Mouse (Mus musculus) G1E (cell line): ENCODE measurements around the gene Iqcf1. TPM values are rescaled to one million over a fixed set of nuclear protein-coding genes. Genes with fewer than 3 reads are reported as not detected.

Experiments used
- ATAC-seq: 2 replicates; pipeline ENCODE4 v1.8.0; 2016; ENCODE audit warnings: mild to moderate bottlenecking; ENCODE audit not compliant: insufficient number of reproducible peaks, poor library complexity, low FRiP score, severe bottlenecking; ENCODE audit errors: extremely low read depth
- DNase-seq: peaks from one replicate; pipeline ENCODE4 v3.0.0; 2012; ENCODE audit warnings: low spot score
- H3K27me3 ChIP-seq: 2 replicates; pipeline ENCODE4 v1.6.1; 2012; ENCODE audit warnings: mild to moderate bottlenecking, low read length, inconsistent platforms; ENCODE audit not compliant: insufficient read depth
- H3K36me3 ChIP-seq: replicated peaks from 2 replicates; pipeline ENCODE3; 2012; ENCODE audit warnings: mild to moderate bottlenecking, inconsistent platforms
- H3K4me1 ChIP-seq: 2 replicates; pipeline ENCODE4 v1.6.1; 2012; ENCODE audit warnings: low read depth, low read length, inconsistent platforms, mixed read lengths; ENCODE audit not compliant: insufficient read depth
- H3K4me3 ChIP-seq: 2 replicates; pipeline ENCODE4 v1.5.1; 2012; ENCODE audit warnings: low read depth, mild to moderate bottlenecking, inconsistent platforms, low read length, moderate library complexity, mixed read lengths
- H3K9me3 ChIP-seq: replicated peaks from 2 replicates; pipeline ENCODE4 v1.6.1; 2012; ENCODE audit warnings: inconsistent platforms
- CTCF ChIP-seq: IDR thresholded peaks from 2 replicates; pipeline ENCODE4 v1.5.1; 2012; ENCODE audit warnings: low read depth, low read length, inconsistent platforms, mixed read lengths
- GATA1 ChIP-seq: IDR thresholded peaks from 2 replicates; pipeline ENCODE4 v1.6.1; 2012; ENCODE audit warnings: borderline replicate concordance, low read length, inconsistent platforms, mixed read lengths
- GATA2 ChIP-seq: IDR thresholded peaks from 2 replicates; pipeline ENCODE4 v1.6.1; 2012; ENCODE audit warnings: low read depth, low read length, inconsistent platforms, borderline replicate concordance
- POLR2AphosphoS5 ChIP-seq: IDR thresholded peaks from 2 replicates; pipeline ENCODE4 v1.6.1; 2012; ENCODE audit warnings: low read depth, low read length, inconsistent platforms; ENCODE audit not compliant: insufficient replicate concordance
- TAL1 ChIP-seq: conservative IDR thresholded peaks from 2 replicates; pipeline ENCODE4 v1.6.1; 2012; ENCODE audit warnings: low read depth, low read length, inconsistent platforms, mixed read lengths
- polyA plus RNA-seq: library from polyadenylated mRNA; stranded (reverse); fragments of >175 nt; gene quantifications from 2 replicates; pipeline ENCODE4 v1.2.3, GENCODE M21; 2012
- total RNA-seq, 2 experiments: library from RNA; stranded (forward) in 1 of 2; stranded (reverse) in 1 of 2; fragments of 200-1000 nt in 1 of 2; fragments of >200 nt in 1 of 2; fragmentation: Nextera tagmentation in 1 of 2; gene quantifications; 2 replicates each; pipeline ENCODE4 v1.2.3; 2014 to 2017

Gene Iqcf1
- total and polyA plus RNA-seq, 3 experiments: not detected

GRCm38 (mm10) chr9:106459946-106460345 lies 39.8 kb upstream of the Iqcf1 start:
- H3K4me1 ChIP-seq: peaks cover 7% of the 10 kb centered on the region
- ATAC-seq: no peak
- DNase-seq: no peak
- H3K9me3 ChIP-seq: peaks cover 4% of the 10 kb centered on the region
- H3K4me3 ChIP-seq: no peak overlapping the region
- TF ChIP-seq TAL1: no peak
- TF ChIP-seq GATA1: no peak
- TF ChIP-seq CTCF: no peak
- no peak for TF ChIP-seq GATA2
- no peak for TF ChIP-seq POLR2AphosphoS5
- peaks cover 70% of the 10 kb centered on the region for H3K27me3 ChIP-seq
- no peaks in the 10 kb centered on the region for H3K36me3 ChIP-seq

DNA sequence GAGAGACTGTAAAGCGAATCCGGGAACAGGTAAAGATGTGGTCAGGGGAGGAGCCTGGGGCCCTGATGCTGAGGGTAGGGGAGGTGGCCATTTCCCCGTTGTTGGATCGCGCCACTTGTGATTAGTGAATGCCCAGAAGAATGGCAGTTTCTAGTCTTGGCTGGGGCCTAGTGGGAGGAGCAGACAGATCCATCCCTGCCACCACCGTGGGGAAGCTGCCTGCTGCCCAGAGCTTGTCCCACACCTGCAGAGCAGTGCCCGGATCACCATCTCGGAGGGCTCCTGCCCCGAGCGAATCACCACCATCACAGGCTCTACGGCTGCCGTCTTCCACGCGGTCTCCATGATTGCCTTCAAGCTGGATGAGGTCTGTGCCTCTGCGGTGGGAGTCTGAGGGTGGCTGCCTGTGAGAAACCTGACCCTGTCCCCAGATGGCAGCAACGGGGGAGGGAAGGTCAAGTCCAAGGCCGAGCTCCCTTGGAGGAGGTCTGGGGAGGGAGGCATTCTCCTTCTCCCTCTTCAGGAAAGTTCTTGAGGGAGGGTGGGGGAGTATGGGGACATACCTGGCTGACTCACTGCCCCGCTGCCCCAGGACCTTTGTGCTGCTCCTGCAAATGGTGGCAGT lies 39.3 kb upstream of the Iqcf1 start:
- TF ChIP-seq GATA2 (no peak), TAL1 (no peak), CTCF (no peak), POLR2AphosphoS5 (no peak), GATA1 (no peak)
- no peaks in the 10 kb centered on the region for H3K36me3 ChIP-seq

GRCm38 (mm10) chr9:106461026-106461415 lies 38.7 kb upstream of the Iqcf1 start:
- no peaks in the 10 kb centered on the region for H3K36me3 ChIP-seq
- TF ChIP-seq TAL1: no peak
- no peak for TF ChIP-seq GATA1
- no peak for TF ChIP-seq GATA2
- TF ChIP-seq POLR2AphosphoS5: no peak
- H3K27me3 ChIP-seq: peaks cover 64% of the 10 kb centered on the region
- H3K4me1 ChIP-seq: peaks cover 3% of the 10 kb centered on the region; the same call in 1 of the 2 replicates
- no peak for DNase-seq
- H3K9me3 ChIP-seq: peaks cover 12% of the 10 kb centered on the region
- H3K4me3 ChIP-seq: no peak overlapping the region
- no peak for ATAC-seq

More for the DNA sequence above, 39.3 kb upstream of the Iqcf1 start:
- ATAC-seq (no peak), DNase-seq (no peak)
- H3K4me1 ChIP-seq: peaks cover 3% of the 10 kb centered on the region; the same call in 1 of the 2 replicates
- peaks cover 9% of the 10 kb centered on the region for H3K9me3 ChIP-seq
- peaks cover 64% of the 10 kb centered on the region for H3K27me3 ChIP-seq
- H3K4me3 ChIP-seq: no peak overlapping the region

- DNase-seq (no peak), ATAC-seq (no peak)
- H3K4me1 ChIP-seq: no peaks in the 10 kb centered on the region
- TF ChIP-seq CTCF (no peak), GATA1 (no peak), GATA2 (no peak), TAL1 (no peak), POLR2AphosphoS5 (no peak)
- peaks cover 56% of the 10 kb centered on the region for H3K27me3 ChIP-seq
- no peak overlapping the region for H3K4me3 ChIP-seq
- no peaks in the 10 kb centered on the region for H3K36me3 ChIP-seq
- H3K9me3 ChIP-seq: peaks cover 12% of the 10 kb centered on the region
Measured at GRCm38 (mm10) chr9:106461641-106462429, 37.9 kb upstream of the Iqcf1 start.

DNA sequence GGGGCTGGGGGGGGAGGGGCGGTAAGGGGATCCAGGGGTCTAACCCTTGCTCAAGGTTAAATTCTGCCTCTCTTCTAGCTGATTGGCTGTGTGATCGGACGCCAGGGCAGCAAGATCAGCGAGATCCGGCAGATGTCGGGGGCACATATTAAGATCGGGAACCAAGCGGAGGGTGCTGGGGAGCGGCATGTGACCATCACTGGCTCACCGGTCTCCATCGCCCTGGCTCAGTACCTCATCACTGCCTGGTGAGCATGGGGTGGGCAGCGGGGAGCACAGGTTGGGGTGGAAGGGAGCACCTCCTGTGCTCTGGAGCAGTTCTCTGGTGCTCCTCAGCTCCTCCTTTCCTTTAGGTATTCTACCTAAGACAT lies 37.4 kb upstream of the Iqcf1 start:
- Histone ChIP-seq H3K36me3 (no peaks in the 10 kb centered on the region), H3K4me3 (no peak overlapping the region), H3K9me3 (peaks cover 12% of the 10 kb centered on the region), H3K4me1 (no peaks in the 10 kb centered on the region), H3K27me3 (peaks cover 50% of the 10 kb centered on the region)
- ATAC-seq (no peak), DNase-seq (no peak)
- TF ChIP-seq CTCF: no peak

DNA sequence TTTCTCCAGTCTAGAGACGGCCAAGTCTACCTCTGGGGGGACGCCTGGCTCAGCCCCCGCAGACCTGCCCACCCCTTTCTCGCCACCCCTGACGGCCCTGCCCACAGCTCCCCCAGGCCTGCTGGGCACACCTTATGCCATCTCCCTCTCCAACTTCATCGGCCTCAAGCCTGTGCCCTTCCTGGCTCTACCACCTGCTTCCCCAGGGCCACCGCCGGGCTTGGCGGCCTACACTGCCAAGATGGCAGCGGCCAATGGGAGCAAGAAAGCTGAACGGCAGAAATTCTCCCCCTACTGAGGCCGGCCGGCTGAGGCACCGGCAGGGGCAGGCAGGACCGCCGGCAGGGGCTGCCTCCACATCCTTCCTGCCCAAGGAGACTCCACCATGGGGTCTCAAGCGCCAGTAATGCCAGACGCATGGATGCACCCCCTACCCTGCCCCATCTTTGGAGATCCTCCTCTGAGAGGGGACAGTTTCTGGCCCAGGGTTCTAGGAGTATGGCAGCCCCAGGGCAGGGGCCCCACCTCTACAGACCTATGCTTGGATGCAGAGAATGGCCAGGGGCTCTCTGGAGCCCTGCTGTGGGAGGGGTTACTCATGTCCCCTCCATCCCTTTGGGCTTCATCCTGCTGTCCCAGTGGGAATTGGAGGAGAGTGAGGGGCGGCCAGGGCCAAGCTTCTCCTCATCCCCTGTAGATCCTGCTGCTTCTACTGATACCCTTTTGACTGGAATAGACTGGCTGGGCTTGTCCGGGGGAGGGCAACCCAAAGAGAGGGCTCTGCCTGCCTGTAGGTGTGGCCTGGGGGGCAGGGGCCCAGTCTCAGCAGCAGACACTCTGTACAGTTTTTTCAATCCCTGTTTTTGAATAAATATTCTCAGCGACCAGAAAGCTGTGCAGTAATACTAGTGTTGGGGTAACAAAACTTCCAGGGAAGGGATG lies 36.4 kb upstream of the Iqcf1 start:
- peaks cover 12% of the 10 kb centered on the region for H3K9me3 ChIP-seq
- peaks cover 44% of the 10 kb centered on the region for H3K27me3 ChIP-seq

More for the DNA sequence above, 36.4 kb upstream of the Iqcf1 start:
- no peaks in the 10 kb centered on the region for H3K4me1 ChIP-seq
- H3K4me3 ChIP-seq: no peak overlapping the region
- TF ChIP-seq GATA1: no peak
- TF ChIP-seq CTCF: no peak
- TF ChIP-seq POLR2AphosphoS5: no peak
- DNase-seq (no peak), ATAC-seq (no peak)
- no peaks in the 10 kb centered on the region for H3K36me3 ChIP-seq
